8 mouse cellular contexts compared by ENCODE assay signal in the genomic region with DNA sequence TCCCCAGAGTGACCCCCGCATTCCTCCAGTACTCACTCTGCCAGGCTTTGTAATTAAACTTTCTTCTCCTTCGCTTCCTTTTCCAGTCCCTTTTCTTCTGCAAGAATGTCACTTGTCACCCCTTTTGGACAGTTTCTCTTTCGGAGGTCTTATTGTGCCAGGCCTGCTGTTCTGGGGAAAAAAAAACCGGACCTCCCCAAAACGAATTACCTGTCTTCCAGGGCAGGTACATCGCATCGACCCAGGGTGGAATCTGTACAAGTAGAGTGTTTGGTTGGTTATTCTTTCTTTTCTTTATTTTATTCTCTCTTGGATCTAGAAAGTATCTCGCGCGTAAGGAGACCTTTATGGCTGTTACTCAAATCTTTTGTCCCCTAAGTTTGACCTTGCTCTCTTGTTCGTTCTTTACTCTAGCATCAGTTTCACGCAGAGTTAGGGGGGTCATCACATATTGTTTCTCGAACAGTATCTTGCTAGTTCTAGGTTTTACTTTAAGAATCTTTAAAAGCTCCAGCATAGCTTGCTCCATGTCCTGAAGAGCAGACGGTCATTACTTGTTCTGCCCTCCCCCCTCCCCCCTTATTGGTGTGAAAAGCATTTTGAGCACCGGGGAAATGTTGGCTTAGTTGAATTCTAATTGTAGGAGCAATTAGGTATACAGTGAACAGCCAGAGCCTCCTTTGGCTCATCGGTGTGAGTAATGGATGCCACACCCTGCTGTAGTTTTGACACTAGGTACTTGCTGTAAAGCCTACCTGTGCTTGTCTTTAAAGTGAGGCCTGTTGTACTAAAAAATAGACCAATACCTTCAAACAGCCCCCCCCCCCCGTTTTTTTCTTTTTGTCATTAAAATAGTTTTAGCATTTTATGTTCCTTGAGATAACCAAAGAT. TPM values are rescaled to one million over a fixed set of nuclear protein-coding genes. Genes with fewer than 3 reads are reported as not detected.
A peak's percentile ranks its signal among the peaks of the same experiment; 100 is the strongest.
DNase-seq lines count a peak whose midpoint lies in the region; ATAC-seq and TF ChIP-seq lines count a peak whose summit lies in the region.

No protein-coding gene starts in this region.

- H3K27ac ChIP-seq in limb, embryonic 14.5 days (replicated peaks; ENCODE audit: low read depth, low read length), result peak overlapping the region; percentile 19; the same call in 1 of the 2 replicates

- H3K4me1 ChIP-seq in limb, embryonic 14.5 days (ENCODE audit: control insufficient read depth, insufficient read depth, low read length), result peaks cover 16% of the 10 kb centered on the region

- H3K4me3 ChIP-seq in limb, embryonic 14.5 days (replicated peaks; ENCODE audit: low read length), result peak overlapping the region; percentile 69

- 2% methylated on average over 17 of the region's 17 CpGs for WGBS in limb, embryonic 14.5 days

- H3K4me2 ChIP-seq in limb, embryonic 14.5 days (replicated peaks; ENCODE audit: low read depth, low read length, severe bottlenecking), result peak overlapping the region; percentile 80

- peak; percentile 59 for ATAC-seq in erythroblast, adult 5-6 weeks (replicated peaks; ENCODE audit: low FRiP score, poor library complexity, severe bottlenecking)
- ATAC-seq in limb, embryonic 14.5 days (ENCODE audit: low FRiP score, low read depth), result no peak

- TF ChIP-seq POLR2A in limb, embryonic 14.5 days (IDR thresholded peaks at IDR 0.05; ENCODE audit: borderline replicate concordance, extremely low read depth, insufficient read depth, insufficient read length), result no peak

- DNase-seq in embryo, embryonic 10.5 days (ENCODE audit: low spot score), result peak; percentile 57
- no peak for DNase-seq in embryo, embryonic 10 days (ENCODE audit: low spot score)
- DNase-seq in 416B (ENCODE audit: low read depth), result peak; percentile 52
- no peak for DNase-seq in limb, embryonic 14.5 days (ENCODE audit: low spot score)
- DNase-seq in splenic B cell, adult 2 months (ENCODE audit: low read depth, low spot score), result peak; percentile 12
- DNase-seq in layer of hippocampus, adult 8-10 months (ENCODE audit: low spot score in 2 of 2), result no peak
- no peak for DNase-seq in c-Kit-positive CD71-positive TER-119-positive erythroid progenitor cells, embryonic 14.5 days (ENCODE audit: low spot score)

- H3K9ac ChIP-seq in limb, embryonic 14.5 days (ENCODE audit: low read depth, low read length, severe bottlenecking), result peak overlapping the region; percentile 92

- H3K9me3 ChIP-seq in limb, embryonic 14.5 days (ENCODE audit: control insufficient read depth, low read length), result no peaks in the 10 kb centered on the region

- no peaks in the 10 kb centered on the region for H3K27me3 ChIP-seq in limb, embryonic 14.5 days (ENCODE audit: control insufficient read depth, insufficient read depth, low read length)
- no peaks in the 10 kb centered on the region for H3K27me3 ChIP-seq in splenic B cell, adult 2 months (ENCODE audit: control insufficient read depth, insufficient read depth, low read length, poor library complexity, severe bottlenecking)

- no peaks in the 10 kb centered on the region; the same call in 1 of the 2 replicates for H3K36me3 ChIP-seq in limb, embryonic 14.5 days (ENCODE audit: control insufficient read depth, insufficient read depth, low read length)
- no peaks in the 10 kb centered on the region for H3K36me3 ChIP-seq in splenic B cell, adult 2 months (ENCODE audit: control insufficient read depth, insufficient read depth, low read length, poor library complexity, severe bottlenecking)

RNA-seq across cellular contexts. Expression of gene Usp25, which starts 1.1 kb away (rescaled TPM):
- total RNA-seq in erythroblast, adult 5-6 weeks (2015; ENCODE audit: low replicate concordance), result 232 and 239 TPM in 2 replicates
- 406 and 472 TPM in 2 replicates for total RNA-seq in erythroblast, adult 5-6 weeks (2017; ENCODE audit: low replicate concordance)
- polyA plus RNA-seq in limb, embryonic 14.5 days (2012; rRNA removed), result 12.1 and 14.6 TPM in 2 replicates
- polyA plus RNA-seq in limb, embryonic 14.5 days (2014; fragmentation: Nextera tagmentation; extraction: Ambion mirVana), result 25.0 and 27.5 TPM in 2 replicates
- 10 to 100 TPM; 31.4 to 36.0 (median 33.2) TPM for total RNA-seq in layer of hippocampus, adult 8-10 months (2022)

Comparison
In these comparisons a context has a peak if more than half of its experiments do, and no peak if none do; other contexts are left out.
1. DNase-seq: peak in embryo, embryonic 10.5 days (single experiment), 416B (single experiment) and splenic B cell, adult 2 months (single experiment); none in embryo, embryonic 10 days (single experiment), limb, embryonic 14.5 days (single experiment), layer of hippocampus, adult 8-10 months (0 of 2) and c-Kit-positive CD71-positive TER-119-positive erythroid progenitor cells, embryonic 14.5 days (single experiment).
2. RNA of gene Usp25, which starts 1.1 kb away (total RNA-seq): 232 to 472 TPM in erythroblast, adult 5-6 weeks; 31.4 to 36.0 TPM in layer of hippocampus, adult 8-10 months; every median in the first group is over 4 times any median in the second.